Mouse (Mus musculus): ENCODE measurements around the gene Tgm2. TPM values are rescaled to one million over a fixed set of nuclear protein-coding genes. Genes with fewer than 3 reads are reported as not detected.

Tgm2 gene
- polyA plus RNA-seq, 1 experiment: 7.2 TPM

- TF ChIP-seq GATA1 (IDR thresholded peaks at IDR 0.05; ENCODE audit: low read length): no peak
These were observed 65.5 kb downstream of the Tgm2 start for GRCm38 (mm10) chr2:158080622-158081241.

- no peak for TF ChIP-seq GATA1 (IDR thresholded peaks at IDR 0.05; ENCODE audit: low read length)
These were observed 66.3 kb downstream of the Tgm2 start for GRCm38 (mm10) chr2:158079843-158080395.

- no peak for TF ChIP-seq GATA1 (IDR thresholded peaks at IDR 0.05; ENCODE audit: low read length)
These were observed 67.3 kb downstream of the Tgm2 start for GRCm38 (mm10) chr2:158078971-158079370.

GRCm38 (mm10) chr2:158077981-158078380 is 68.3 kb downstream of the Tgm2 start:
- TF ChIP-seq GATA1 (IDR thresholded peaks at IDR 0.05; ENCODE audit: low read length): no peak

- TF ChIP-seq GATA1 (IDR thresholded peaks at IDR 0.05; ENCODE audit: low read length): no peak
These were observed 69.5 kb downstream of the Tgm2 start for GRCm38 (mm10) chr2:158076690-158077089.

- no peak for TF ChIP-seq GATA1 (IDR thresholded peaks at IDR 0.05; ENCODE audit: low read length)
These were observed 71.4 kb downstream of the Tgm2 start for GRCm38 (mm10) chr2:158074835-158075234.

GRCm38 (mm10) chr2:158071633-158071995 is 74.6 kb downstream of the Tgm2 start:
- TF ChIP-seq GATA1 (IDR thresholded peaks at IDR 0.05; ENCODE audit: low read length): no peak

GRCm38 (mm10) chr2:158070885-158071632 is 75.2 kb downstream of the Tgm2 start:
- TF ChIP-seq GATA1 (IDR thresholded peaks at IDR 0.05; ENCODE audit: low read length): no peak

- TF ChIP-seq GATA1 (IDR thresholded peaks at IDR 0.05; ENCODE audit: low read length): no peak
These were observed 77.7 kb downstream of the Tgm2 start for GRCm38 (mm10) chr2:158068444-158068971.

- no peak for TF ChIP-seq GATA1 (IDR thresholded peaks at IDR 0.05; ENCODE audit: low read length)
These were observed 78.9 kb downstream of the Tgm2 start for GRCm38 (mm10) chr2:158067260-158067824.

GRCm38 (mm10) chr2:158066456-158066855 is 79.8 kb downstream of the Tgm2 start:
- TF ChIP-seq GATA1 (IDR thresholded peaks at IDR 0.05; ENCODE audit: low read length): no peak

Other genes starting within 250 kb of the Tgm2 start
- not detected in 2 replicates for gene Vstm2l, start 231.8 kb downstream of the Tgm2 start, polyA plus RNA-seq (2012)
- 2.0 and 8.3 TPM in 2 replicates for gene Tti1, start 118.0 kb downstream of the Tgm2 start, polyA plus RNA-seq (2012)
- 38.4 and 71.5 TPM in 2 replicates for gene Rprd1b, start 117.9 kb downstream of the Tgm2 start, polyA plus RNA-seq (2012)
- 0.01 TPM in 1 of 2 replicates, not detected in the other for gene D630003M21Rik, start 82.8 kb upstream of the Tgm2 start, polyA plus RNA-seq (2012)
- gene Bpi, start 111.7 kb upstream of the Tgm2 start, polyA plus RNA-seq (2012): not detected in 2 replicates
- not detected in 2 replicates for gene Lbp, start 160.1 kb upstream of the Tgm2 start, polyA plus RNA-seq (2012)
- gene Snhg11, start 229.2 kb upstream of the Tgm2 start, polyA plus RNA-seq (2012): not detected in 2 replicates